Mouse (Mus musculus): ENCODE data around the gene Slc25a29. TPM values are rescaled to one million over a fixed set of nuclear protein-coding genes. Genes with fewer than 3 reads are reported as not detected.

Slc25a29 gene
- 0.47 and 0.68 TPM in 2 replicates for polyA plus RNA-seq (2012; ENCODE audit: insufficient read depth, insufficient read length, missing spikeins)

DNA sequence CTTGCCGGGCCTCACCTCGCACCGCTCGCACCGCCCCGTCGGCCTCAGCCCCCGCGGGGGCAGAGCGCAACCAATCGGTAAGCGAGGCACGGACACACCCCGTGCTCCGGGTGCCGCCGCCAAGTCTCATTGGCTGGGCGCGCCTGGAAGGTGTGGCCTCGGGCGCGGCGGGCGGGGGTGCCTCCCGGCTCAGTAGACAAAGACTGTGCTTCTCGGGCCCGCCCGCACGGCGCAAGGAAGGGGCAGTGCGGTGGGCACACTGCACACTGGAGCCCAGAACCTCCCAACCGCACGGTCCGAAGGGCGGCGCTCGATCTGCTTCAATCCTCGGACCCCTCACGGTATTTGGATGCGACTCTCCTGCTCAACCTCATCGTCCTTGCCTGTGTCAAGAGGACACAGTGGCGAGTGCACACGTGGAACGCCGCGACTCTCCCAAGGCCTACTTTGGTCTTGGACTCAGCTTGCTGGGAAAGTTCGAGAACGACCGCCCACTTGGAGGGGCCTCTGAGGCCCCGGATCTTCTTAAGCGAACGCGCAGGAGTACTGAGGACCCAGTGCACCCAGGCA lies at the start of gene Slc25a29, which contains the start of gene Slc25a47:
TSS of gene Slc25a29 (minus strand) at position 44 of the 570 bp plus-strand sequence.
TSS of gene Slc25a47 (plus strand) at position 207 of the 570 bp plus-strand sequence.
- peaks cover 28% of the 10 kb centered on the region for H3K4me1 ChIP-seq (ENCODE audit: control insufficient read depth, insufficient read depth, low read length)
- H3K4me3 ChIP-seq (ENCODE audit: insufficient read depth, low read length) = peak within 1 kb of the TSS; percentile 84
- no peak for TF ChIP-seq POLR2A (IDR thresholded peaks at IDR 0.05; ENCODE audit: borderline replicate concordance, low read depth, low read length)
- no peak within 1 kb of the TSS for H3K27ac ChIP-seq (ENCODE audit: insufficient read depth, low read depth, low read length)

DNA sequence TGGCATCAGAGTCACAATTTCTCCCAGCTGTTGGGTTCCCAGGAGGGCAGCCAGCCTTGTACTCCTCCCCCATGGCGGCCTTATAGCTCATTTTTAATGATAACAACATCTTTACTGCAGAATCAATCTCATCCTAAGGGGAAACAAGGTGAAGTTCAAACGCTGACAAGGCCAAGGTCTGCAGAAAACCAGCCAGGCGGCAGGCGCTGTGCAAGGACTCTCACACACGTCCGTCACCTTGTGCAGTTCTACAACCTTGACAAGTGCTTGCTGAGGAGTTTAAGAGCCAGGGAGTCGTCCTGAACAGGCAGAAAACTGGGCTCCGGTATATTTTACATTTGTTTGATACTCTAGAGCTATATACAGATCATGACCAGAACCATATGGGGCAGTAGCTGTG lies 47.1 kb upstream of the Slc25a29 start:
- no peaks in the 10 kb centered on the region for H3K4me1 ChIP-seq (ENCODE audit: control insufficient read depth, insufficient read depth, low read length)
- no peak for TF ChIP-seq POLR2A (IDR thresholded peaks at IDR 0.05; ENCODE audit: borderline replicate concordance, low read depth, low read length)
- no peak for TF ChIP-seq CTCF (IDR thresholded peaks at IDR 0.05; ENCODE audit: low read depth, low read length)
- H3K4me3 ChIP-seq (ENCODE audit: insufficient read depth, low read length) = no peak overlapping the region
- no peak overlapping the region for H3K27ac ChIP-seq (ENCODE audit: insufficient read depth, low read depth, low read length)

DNA sequence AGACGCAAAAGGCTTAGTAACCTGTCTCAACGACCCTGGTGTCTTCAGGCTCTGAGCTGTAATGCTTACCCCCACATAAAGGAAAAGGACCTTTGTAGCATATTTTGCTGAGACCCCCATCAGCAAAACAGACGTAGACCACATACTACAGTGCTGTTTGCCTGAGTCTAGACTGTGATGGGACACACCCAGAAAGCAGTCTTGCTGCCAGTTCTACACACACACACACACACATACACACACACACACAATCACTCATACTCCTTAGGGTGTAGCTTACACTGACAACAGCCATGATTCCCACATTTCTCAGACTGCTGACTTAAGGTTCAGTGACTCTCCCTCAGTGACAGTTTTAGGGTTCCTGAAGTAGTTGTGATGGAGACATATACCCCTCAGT lies 45.5 kb upstream of the Slc25a29 start:
- no peak for TF ChIP-seq CTCF (IDR thresholded peaks at IDR 0.05; ENCODE audit: low read depth, low read length)
- TF ChIP-seq POLR2A (IDR thresholded peaks at IDR 0.05; ENCODE audit: borderline replicate concordance, low read depth, low read length) = no peak
- no peak overlapping the region for H3K4me3 ChIP-seq (ENCODE audit: insufficient read depth, low read length)
- H3K27ac ChIP-seq (ENCODE audit: insufficient read depth, low read depth, low read length) = no peak overlapping the region
- H3K4me1 ChIP-seq (ENCODE audit: control insufficient read depth, insufficient read depth, low read length) = no peaks in the 10 kb centered on the region

DNA sequence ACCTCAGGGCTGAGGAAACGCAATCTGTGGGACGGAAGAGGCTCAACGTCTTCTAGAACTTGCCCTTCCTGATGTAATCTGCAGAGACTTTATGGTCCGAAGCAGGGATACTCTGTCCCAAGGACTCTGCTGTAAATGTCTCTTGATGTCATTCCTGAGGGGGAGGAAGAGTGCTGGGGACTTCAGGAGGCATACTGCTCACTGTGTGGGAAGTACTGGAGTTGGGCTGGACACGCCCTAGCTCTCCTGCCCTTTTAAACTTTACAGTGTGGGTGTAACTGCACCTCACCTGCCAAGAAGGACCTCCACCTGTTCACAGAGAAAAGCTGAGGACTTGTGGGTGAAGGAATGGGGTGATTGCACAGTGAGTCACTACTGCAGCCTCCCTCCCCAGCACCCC lies 44.9 kb upstream of the Slc25a29 start:
- Histone ChIP-seq H3K27ac (ENCODE audit: insufficient read depth, low read depth, low read length) (no peak overlapping the region), H3K4me3 (ENCODE audit: insufficient read depth, low read length) (no peak overlapping the region), H3K4me1 (ENCODE audit: control insufficient read depth, insufficient read depth, low read length) (no peaks in the 10 kb centered on the region)
- TF ChIP-seq POLR2A (IDR thresholded peaks at IDR 0.05; ENCODE audit: borderline replicate concordance, low read depth, low read length) (no peak), CTCF (IDR thresholded peaks at IDR 0.05; ENCODE audit: low read depth, low read length) (no peak)

DNA sequence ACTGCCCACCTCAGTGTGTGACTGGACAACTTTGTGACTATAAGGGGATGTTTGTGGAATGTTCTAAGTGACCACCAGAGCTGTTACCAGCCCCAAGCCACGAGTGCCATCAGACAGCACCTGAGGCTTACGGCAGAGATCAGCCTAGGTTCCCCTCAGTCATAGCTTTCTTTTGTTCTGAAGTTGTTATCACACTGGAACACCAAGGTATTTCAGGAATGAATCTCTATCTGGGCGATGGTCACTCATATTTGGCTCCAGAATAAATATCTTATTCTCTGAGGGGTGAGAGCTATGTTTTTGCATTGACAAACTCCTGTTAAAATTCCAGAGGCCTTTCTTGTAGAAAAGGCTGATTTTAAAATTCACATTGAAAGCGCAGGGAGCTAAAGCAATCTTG lies 43.5 kb upstream of the Slc25a29 start:
- no peak overlapping the region for H3K27ac ChIP-seq (ENCODE audit: insufficient read depth, low read depth, low read length)

DNA sequence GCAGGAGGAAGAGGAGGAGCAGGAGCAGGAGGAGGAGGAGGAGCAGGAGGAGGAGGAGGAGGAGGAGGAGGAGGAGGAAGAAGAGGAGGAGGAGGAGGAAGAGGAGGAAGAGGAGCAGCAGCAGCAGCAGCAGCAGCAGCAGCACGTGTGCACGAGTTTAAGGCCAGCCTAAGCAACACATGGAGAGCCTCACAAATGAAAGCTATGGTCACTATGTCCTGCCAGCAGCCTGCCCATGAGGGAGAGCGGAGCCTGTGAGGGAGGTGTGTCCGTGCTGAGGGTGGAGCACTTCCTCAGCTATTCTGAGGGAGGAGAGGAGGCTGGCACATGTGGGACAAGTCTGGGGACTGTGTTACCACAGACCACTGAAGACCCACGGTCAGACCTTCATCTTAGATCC lies 37.4 kb upstream of the Slc25a29 start:
- Histone ChIP-seq H3K27ac (ENCODE audit: insufficient read depth, low read depth, low read length) (no peak overlapping the region), H3K4me3 (ENCODE audit: insufficient read depth, low read length) (no peak overlapping the region), H3K4me1 (ENCODE audit: control insufficient read depth, insufficient read depth, low read length) (no peaks in the 10 kb centered on the region)
- no peak for TF ChIP-seq CTCF (IDR thresholded peaks at IDR 0.05; ENCODE audit: low read depth, low read length)
- TF ChIP-seq POLR2A (IDR thresholded peaks at IDR 0.05; ENCODE audit: borderline replicate concordance, low read depth, low read length) = no peak

More for the DNA sequence above, 43.5 kb upstream of the Slc25a29 start:
- TF ChIP-seq POLR2A (IDR thresholded peaks at IDR 0.05; ENCODE audit: borderline replicate concordance, low read depth, low read length) = no peak
- TF ChIP-seq CTCF (IDR thresholded peaks at IDR 0.05; ENCODE audit: low read depth, low read length) = no peak
- Histone ChIP-seq H3K4me1 (ENCODE audit: control insufficient read depth, insufficient read depth, low read length) (no peaks in the 10 kb centered on the region), H3K4me3 (ENCODE audit: insufficient read depth, low read length) (no peak overlapping the region)

DNA sequence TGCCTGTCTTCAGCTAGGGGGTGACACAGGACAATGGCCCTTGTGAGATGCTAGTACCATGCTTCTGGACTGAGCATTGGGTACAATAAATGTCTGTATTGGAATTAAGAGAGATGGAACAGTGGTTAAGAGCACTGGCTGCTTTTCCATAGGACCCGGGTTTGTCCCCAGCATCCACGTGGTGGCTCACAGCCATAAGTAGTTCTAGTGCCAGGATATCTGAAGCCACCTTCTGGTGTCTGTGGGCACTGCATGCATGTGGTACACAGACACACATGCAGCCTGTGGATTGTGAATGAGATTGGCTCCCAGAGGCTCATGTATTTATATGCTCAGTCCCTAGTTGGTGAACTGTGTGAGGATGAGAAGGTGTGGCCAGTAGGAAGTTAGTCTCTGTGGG lies 33.9 kb upstream of the Slc25a29 start:
- no peaks in the 10 kb centered on the region for H3K4me1 ChIP-seq (ENCODE audit: control insufficient read depth, insufficient read depth, low read length)
- H3K27ac ChIP-seq (ENCODE audit: insufficient read depth, low read depth, low read length) = no peak overlapping the region
- TF ChIP-seq POLR2A (IDR thresholded peaks at IDR 0.05; ENCODE audit: borderline replicate concordance, low read depth, low read length) (no peak), CTCF (IDR thresholded peaks at IDR 0.05; ENCODE audit: low read depth, low read length) (peak; percentile 23; the same call in 1 of the 2 replicates)
- H3K4me3 ChIP-seq (ENCODE audit: insufficient read depth, low read length) = no peak overlapping the region

DNA sequence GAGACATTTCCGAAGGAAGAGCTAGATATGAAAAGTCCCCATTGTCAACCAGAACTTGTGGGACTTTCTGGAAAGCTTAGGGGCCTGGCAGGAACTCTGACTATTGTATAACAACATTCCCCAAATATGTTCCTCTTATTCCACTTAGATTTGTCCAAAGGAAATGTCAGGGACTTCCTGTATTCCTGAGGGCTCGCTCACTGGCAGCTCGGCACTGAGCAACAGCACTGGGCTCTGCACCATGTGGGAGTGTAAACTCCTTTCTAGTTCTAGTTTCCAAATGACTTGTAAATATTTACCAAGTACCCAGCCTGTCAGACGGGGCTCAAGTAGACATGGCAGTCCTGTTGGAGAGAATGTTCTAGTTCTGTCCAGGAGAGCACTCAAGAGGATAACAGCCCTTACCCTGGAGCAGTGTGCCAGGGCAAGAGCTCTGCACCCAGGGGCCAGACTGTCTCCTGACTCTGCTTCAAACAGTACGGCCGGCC lies 29.4 kb upstream of the Slc25a29 start:
- no peaks in the 10 kb centered on the region for H3K4me1 ChIP-seq (ENCODE audit: control insufficient read depth, insufficient read depth, low read length)
- TF ChIP-seq POLR2A (IDR thresholded peaks at IDR 0.05; ENCODE audit: borderline replicate concordance, low read depth, low read length) (no peak), CTCF (IDR thresholded peaks at IDR 0.05; ENCODE audit: low read depth, low read length) (no peak)
- no peak overlapping the region for H3K4me3 ChIP-seq (ENCODE audit: insufficient read depth, low read length)
- no peak overlapping the region for H3K27ac ChIP-seq (ENCODE audit: insufficient read depth, low read depth, low read length)

DNA sequence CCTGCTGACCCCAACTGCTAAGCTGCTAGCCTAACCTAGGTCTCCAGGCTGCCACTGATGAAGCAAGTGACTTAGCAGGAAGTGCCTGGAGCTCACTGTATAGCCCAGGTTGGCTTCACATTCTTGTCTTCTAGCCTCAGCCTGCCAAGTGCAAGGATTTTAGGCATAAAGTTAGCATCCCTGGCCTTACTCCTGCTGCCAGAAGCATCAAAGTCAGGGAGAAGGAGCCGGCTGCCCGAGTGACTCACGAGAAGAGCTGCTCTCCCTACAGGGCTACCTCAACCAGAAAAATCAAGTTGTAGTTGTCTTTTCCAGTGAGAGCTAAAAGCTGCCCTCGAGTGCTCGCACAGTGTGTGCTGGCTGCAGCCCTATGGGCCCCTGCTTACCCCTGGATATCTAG lies 22.8 kb upstream of the Slc25a29 start:
- Histone ChIP-seq H3K27ac (ENCODE audit: insufficient read depth, low read depth, low read length) (no peak overlapping the region), H3K4me3 (ENCODE audit: insufficient read depth, low read length) (no peak overlapping the region)

DNA sequence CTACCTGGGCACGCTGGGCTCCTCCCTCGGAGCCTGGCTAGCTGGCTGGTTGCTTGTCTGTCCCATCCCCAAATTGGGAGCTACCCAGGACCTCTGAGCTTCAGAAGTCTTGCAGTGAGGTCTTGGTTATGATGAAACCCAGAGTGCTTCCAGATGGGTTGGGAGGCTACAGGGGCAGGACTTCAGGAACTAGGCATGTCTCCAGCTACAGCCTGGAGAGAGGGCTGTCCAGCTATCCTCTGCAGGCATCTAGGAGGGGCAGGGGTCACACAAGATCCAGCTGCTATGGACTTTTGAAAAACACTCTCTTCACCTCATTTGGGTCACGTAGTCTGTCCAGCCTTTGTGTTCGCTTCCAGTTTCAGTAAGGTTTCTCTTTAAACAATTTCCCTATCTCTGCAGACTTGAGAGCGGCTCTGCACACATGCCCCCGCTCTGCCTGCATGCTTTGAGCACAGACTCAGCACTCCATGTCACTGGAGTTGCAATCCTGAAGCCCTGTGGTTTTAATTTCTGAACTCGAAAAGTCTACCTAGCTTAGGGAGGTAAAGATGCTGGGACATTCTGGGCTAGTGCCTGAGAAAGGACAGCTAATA lies 22.0 kb upstream of the Slc25a29 start:
- Histone ChIP-seq H3K4me1 (ENCODE audit: control insufficient read depth, insufficient read depth, low read length) (no peaks in the 10 kb centered on the region), H3K27ac (ENCODE audit: insufficient read depth, low read depth, low read length) (no peak overlapping the region)
- no peak for TF ChIP-seq POLR2A (IDR thresholded peaks at IDR 0.05; ENCODE audit: borderline replicate concordance, low read depth, low read length)
- no peak for TF ChIP-seq CTCF (IDR thresholded peaks at IDR 0.05; ENCODE audit: low read depth, low read length)

More for the DNA sequence above, 22.8 kb upstream of the Slc25a29 start:
- no peaks in the 10 kb centered on the region for H3K4me1 ChIP-seq (ENCODE audit: control insufficient read depth, insufficient read depth, low read length)
- no peak for TF ChIP-seq POLR2A (IDR thresholded peaks at IDR 0.05; ENCODE audit: borderline replicate concordance, low read depth, low read length)
- no peak for TF ChIP-seq CTCF (IDR thresholded peaks at IDR 0.05; ENCODE audit: low read depth, low read length)

More for the DNA sequence above, 22.0 kb upstream of the Slc25a29 start:
- H3K4me3 ChIP-seq (ENCODE audit: insufficient read depth, low read length) = no peak overlapping the region
